Mouse (Mus musculus) T-helper 1 cell (primary cell): ENCODE results near the gene Prss35.

Experiments
- in situ Hi-C: fragments of 300-600 bp; cut with MboI, MseI; formaldehyde crosslinking; loops from one replicate; pipeline ENCODE4 v1.15.1; 2025; ENCODE audit warnings: high pct_unique_total_duplicates

Gene Prss35

DNA sequence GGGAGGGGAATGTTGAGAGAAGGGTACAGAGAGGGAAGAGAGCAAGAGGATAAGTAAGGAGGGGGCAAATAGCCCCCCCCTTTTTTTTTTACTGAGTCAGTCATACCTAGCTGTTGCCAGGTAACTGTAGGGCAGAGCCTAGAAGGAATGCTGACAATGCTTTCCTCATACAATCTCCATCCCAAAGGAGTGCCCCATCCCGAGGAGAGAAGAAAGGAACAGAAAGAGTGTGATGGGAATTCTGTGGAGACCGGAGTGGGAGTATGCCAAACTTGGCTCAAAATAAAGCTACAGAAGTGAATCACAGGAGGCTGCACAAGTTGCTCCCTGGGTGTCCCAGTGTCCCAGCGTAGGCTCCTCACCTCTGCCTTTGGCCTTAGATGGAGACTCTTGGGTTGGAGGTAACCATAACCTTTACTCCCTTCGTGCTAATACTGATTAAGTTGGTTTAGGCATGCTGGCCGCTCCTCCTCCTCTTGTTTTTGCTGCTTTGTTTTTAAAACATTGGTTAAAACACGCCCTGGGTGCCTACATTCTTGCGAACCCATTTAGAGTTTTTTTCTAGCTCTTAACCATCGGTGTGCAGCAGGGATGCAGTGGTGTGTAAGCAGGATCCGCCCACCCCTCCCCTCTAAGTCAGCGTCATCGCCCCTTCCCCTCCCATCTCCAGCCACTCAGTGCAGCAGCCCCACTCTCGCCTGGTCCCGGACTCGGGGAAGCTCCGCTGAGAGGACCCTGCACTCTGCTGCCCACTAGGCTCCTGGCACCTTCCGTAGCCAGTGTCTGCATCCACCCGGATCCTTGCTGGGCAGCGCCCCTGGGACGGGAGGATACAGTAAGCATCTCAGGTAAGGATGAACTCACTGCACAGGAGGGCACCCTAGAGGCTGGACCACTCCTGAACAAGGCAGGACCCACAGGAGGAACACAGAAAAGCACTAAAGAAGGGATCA lies at the start of gene Prss35:
TSS of gene Prss35 (plus strand) at position 691 of the 953 bp plus-strand sequence.
- in situ Hi-C loops = loop anchor here (5.0 kb wide), 1 partner anchor 151 kb away; no protein-coding TSS in a partner anchor

DNA sequence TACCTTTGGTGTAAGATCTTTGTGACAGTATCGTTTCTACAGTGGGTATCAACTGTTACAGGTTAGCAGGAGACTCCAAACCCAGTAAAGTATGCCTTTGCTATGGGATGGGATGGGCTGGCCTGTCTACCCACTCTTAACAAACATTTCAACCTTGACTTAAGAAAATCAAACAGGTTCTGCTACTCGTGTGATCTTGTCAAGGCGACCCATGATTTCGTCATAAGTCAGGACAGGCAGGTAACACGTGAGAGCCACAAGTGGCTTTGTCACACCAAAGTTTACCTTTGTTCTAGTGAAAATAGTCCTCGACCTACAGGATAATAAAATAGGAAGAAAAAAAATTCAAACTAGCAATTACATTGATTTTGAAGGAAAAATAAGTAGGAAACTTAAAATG lies 49.5 kb upstream of the Prss35 start:
- in situ Hi-C loops = loop anchor here (10.0 kb wide), 1 partner anchor 1681 kb away; no protein-coding TSS in a partner anchor

DNA sequence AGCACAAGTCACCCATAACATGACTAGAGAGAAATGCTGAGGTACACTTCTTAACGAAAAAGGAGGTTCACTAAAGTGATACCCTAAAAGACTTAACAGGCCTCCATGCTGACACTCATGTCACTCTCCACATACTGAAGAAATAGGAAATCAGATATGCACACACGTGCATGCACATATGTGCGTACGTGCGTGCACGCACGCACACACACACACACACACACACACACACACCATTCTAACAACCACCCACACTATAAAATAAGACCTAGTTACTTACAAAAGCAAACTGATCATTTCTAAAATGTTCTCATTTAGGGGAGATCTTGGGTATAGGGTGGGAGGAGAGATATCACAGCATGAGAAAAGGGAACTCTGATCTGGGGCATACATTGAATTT lies 48.8 kb upstream of the Prss35 start:
- in situ Hi-C loops = loop anchor here (10.0 kb wide), 1 partner anchor 1680 kb away; no protein-coding TSS in a partner anchor

DNA sequence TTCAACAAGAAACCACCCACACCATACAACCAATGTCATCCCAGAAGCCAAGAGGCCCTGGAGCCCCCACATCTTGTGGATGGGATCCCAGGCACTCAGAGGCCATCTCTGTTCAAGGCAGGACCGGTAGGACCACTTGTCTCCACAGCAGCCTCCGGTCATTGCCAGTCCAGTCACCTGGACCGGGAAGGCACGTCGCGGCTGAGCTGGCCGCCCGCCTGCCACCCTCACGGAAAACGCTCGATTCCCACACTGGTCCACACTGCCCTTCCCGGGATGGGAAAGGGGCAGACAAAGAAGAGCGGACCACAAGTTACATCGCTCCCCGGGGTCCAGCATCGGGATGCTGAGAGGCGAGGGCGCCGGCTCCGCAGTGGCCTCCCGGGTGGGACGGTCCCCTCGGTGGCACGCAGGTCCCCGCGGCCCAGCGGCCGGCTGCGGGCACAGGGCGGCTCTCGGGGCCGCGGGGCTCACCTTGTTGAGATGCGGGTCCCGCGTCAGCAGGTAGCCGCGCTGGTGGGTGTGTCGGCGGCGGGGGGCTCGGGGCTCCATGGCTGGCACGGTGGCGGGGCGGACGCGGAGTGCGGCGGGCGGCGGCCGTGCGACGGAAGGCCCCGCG lies 48.1 kb upstream of the Prss35 start:
- in situ Hi-C loops = loop anchor here (10.0 kb wide), 1 partner anchor 1679 kb away; no protein-coding TSS in a partner anchor

DNA sequence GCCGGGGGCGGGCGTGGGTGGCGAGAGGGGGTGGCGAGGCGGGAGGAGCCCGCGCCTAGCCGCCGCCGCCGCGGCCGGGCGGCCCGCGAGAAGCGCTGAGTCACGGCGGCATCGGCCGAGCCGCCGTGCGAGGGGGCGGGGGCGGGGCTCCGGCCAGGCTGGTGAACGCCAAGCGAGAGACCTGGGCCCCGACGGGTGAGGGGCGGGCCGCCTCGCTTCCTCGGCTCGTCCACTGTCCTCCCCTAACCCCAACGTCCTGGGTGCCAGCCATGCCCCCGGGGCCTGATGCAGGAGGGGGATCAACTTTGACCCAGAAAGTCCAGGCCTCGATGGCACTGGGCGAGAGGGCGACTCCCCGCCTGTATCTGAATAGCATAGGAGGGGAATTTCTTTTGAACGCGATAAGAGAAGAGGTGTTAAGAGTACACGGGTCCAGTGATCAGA lies 47.6 kb upstream of the Prss35 start, which contains the start of gene Me1:
TSS of gene Me1 (minus strand) at position 136 of the 444 bp plus-strand sequence.
- in situ Hi-C loops = loop anchor here (10.0 kb wide), 1 partner anchor 1679 kb away; no protein-coding TSS in a partner anchor

DNA sequence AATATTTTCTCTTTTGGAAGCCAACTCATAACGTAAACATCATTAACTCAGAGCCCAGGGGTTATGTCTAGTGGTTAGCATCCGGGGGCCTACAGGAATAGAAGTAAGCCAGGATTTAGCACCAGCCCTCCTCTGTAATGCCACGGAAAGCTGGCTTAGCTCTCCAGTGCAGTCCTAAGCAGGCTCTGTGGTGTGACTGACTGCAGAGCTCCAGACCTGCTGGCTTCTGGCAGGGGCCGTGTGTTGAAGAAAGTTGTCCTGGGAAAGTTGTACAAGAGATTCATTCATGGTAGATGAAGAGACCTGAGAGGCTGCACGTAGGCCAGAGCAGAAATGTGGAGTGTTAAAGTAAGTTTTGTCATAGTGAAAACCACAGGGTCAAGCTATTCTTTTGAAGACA lies 42.2 kb upstream of the Prss35 start:
- in situ Hi-C loops = no loop called here

DNA sequence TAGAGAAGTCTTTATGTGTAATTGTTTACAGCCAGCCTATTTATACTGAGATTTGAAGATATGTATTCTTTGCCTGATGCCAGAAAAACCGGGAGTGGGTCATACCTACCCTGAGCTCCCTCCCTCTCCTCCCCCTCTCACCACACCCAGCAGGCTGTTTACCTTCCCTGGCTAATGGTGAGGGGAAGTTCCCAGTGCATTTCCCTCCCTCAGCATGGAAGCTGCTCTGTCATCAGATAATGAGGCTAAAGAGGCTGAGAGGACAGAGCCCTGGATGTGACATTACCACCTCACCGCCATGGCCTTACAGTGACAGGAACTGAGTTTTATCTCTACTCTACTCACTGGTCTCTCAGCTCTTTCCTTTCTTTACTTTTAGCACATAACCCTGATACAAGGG lies 41.6 kb upstream of the Prss35 start:
- in situ Hi-C loops = no loop called here

DNA sequence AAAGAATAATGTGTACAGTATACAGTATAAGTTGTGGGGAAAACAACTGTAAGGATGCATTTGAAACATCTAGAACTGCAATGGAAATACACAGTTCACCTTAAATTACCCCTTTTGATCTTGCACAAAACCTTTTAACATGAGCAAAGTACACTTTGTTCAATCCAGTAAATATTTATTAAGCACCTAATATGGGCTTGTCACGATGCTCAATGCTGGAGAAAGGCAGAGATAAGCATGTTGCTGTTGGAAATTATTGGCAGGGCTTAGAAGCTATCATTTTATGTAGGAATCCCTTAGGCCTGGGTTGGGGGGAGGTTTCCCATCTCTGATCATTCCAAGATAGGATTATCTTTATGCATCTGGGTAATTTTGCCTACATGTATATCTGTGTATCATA lies 36.0 kb upstream of the Prss35 start:
- in situ Hi-C loops = no loop called here

DNA sequence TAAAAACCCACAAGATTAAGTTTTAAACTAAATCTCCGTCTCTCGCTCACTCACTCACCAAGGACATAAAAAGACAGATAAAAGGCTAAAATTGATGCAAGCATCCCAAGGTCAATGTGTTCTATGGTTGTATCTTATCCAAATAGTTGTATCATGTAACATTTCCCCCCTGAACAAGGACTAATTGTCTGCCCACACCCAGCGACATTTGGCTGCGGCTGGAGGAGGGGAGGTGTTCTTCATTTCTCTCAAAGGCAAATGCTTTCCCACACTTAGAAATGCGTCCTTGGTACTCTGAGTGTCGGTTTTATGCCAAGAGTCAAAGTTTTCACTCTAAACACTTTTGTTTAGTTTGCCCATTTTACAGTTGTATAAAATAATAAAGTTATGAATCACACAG lies 34.5 kb upstream of the Prss35 start:
- in situ Hi-C loops = no loop called here

DNA sequence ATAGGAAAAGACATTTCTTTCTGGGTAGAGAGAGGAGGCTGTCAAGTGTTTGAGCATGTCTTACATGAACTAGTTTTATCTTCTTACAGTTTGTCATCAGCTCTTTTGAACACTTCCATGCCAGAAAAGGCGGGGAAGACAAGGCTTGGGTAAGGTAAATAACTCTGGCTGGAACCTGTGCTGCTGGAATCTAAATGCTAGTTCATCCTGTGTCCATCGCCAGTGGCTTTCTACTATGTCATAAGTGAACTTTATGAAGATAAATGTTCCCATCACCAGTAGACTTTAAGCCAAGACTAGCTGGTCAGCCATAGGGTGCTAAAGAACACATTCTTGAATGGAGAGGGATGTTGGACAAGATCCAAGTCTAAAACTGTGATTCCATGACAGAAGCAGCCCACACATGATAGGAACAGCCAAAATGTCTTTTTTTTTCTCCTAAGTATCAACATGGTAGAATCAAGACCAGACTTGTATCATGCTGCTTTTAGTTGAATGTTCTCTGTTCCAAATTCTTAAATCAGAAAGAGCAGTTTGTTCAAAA lies 33.3 kb upstream of the Prss35 start:
- in situ Hi-C loops = loop anchor here (10.0 kb wide), 1 partner anchor 1075 kb away; no protein-coding TSS in a partner anchor

DNA sequence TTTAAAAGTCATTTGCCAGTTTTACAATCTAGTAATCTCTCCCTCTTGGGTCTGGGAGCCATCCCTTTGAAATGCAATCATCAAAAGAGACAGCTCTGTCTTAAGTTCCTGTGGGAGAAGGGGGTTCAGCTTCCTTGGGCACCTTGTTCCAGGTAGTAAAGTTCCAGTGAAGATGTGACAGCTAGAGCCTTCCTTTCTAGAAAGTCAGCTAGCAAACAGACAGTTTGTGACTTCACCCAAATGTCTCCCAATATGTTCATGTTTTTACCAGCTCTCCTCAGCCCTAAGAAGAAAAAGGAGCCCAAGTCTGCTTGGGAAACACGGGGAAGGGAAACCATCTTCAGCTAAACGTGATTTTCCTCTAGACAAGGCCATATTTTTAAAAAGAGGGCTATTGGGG lies 30.8 kb upstream of the Prss35 start:
- in situ Hi-C loops = loop anchor here (10.0 kb wide), 1 partner anchor 1072 kb away; no protein-coding TSS in a partner anchor

DNA sequence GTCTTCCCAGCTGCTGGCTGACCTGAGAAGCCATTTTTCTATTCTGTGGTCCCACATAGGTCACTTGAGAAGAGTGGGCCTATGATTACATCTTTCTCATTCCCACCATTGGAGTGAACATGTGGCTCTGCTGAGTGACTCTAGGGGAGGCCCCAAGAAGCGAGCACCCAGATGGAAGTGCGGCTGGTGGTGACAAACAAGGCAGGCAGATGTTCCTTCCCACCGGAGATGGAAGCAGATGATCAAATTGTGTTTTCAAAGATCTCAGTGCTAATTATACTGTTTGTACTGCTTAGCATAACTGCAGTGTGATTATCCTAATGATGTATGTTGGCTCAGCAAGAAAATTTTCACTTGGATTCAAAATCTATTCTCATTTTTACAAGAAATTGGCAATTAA lies 29.4 kb upstream of the Prss35 start:
- in situ Hi-C loops = loop anchor here (10.0 kb wide), 1 partner anchor 1071 kb away; no protein-coding TSS in a partner anchor

DNA sequence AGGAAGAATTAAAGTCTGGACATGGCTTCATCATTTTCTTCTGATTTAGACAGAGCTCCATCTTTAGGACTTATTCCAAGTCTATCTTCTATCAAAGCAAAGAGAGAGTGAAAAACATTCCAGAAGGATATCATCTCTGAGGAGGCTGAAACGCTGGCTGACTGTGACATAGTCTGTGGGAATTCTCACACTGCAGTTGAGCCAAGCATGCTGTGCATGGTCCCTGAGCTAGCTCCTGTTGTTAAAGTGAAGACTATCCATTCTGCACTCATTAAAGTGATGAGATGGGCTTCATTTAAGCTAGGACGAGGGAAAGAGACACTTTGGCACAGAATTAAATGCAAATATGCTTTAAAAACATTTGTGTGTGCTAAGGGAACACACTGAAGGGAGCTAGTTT lies 26.9 kb upstream of the Prss35 start:
- in situ Hi-C loops = loop anchor here (10.0 kb wide), 1 partner anchor 1068 kb away; no protein-coding TSS in a partner anchor

DNA sequence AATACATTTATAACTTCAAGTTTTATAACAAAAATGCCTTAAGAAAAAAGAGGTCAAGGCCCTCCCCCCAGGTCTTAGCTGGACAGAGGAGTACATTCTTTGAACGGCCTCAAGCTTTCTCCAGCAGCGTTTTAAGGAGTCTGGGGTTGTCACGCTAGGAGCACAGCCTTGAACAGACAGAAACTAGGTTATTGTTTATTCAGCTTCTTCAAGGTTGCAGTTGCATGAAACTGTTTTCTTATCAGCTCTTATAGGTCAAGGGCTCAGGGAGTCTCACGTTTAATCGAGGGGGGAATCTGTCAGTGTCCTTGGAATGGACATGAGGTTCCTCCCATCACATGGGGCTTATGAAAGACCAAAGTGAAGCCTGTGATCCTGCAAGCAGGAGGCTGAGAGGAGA lies 26.3 kb upstream of the Prss35 start:
- in situ Hi-C loops = loop anchor here (10.0 kb wide), 1 partner anchor 1068 kb away; no protein-coding TSS in a partner anchor

DNA sequence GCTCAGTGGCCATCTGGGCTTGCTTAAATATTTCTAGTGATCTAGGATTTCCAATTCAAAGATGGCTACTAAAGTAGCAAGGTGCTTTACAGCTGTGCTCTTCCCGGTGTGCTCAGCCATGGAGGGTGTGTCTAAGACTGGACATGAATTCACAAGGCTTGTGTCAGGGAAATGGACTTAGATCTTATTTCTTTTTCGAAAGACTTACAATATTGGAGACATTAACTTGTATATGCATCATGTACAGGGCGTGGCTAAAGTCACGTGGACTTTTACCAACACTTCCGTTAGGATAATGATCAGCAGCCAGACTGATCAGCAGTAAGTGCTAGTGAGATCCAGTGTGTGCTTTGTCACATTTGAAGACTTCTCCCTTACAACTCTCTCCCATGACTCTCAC lies 23.2 kb upstream of the Prss35 start:
- in situ Hi-C loops = no loop called here

DNA sequence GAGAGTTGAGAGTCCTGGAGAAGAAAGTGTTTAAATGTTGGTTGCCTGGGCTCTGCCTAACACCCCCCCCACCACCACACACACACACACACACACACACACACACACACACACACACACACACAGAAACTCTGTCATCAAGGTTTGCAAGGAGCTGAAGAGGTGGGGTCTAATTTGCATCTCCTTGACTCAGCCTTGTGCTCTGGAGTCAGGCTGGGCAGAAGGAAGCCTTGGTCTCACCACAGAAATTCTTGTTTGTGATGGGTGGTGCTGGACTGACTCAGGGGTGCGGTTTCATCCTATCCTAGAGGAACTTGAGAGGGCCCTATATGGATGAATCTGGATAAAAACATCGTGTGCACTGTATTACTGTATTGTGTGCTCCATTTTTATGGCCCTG lies 22.7 kb upstream of the Prss35 start:
- in situ Hi-C loops = no loop called here

DNA sequence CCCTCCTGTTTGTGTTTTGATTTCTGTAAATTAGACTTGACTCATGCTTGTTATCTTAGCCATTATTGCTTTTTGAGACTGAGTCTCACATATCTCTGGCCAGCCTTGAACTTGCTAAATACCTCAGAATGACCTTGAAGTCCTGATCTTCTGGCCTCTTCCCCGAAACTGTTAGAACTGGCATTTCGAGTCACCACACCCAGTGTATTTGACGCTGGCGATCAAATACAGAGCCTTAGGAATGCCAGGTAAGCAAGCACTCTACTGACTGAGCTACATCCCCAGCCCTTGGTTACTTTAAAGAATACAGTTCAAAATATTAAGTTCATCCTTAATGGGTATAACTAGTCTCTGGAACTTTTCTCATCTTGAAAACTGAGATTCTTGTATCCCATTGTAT lies 18.4 kb upstream of the Prss35 start:
- in situ Hi-C loops = no loop called here

DNA sequence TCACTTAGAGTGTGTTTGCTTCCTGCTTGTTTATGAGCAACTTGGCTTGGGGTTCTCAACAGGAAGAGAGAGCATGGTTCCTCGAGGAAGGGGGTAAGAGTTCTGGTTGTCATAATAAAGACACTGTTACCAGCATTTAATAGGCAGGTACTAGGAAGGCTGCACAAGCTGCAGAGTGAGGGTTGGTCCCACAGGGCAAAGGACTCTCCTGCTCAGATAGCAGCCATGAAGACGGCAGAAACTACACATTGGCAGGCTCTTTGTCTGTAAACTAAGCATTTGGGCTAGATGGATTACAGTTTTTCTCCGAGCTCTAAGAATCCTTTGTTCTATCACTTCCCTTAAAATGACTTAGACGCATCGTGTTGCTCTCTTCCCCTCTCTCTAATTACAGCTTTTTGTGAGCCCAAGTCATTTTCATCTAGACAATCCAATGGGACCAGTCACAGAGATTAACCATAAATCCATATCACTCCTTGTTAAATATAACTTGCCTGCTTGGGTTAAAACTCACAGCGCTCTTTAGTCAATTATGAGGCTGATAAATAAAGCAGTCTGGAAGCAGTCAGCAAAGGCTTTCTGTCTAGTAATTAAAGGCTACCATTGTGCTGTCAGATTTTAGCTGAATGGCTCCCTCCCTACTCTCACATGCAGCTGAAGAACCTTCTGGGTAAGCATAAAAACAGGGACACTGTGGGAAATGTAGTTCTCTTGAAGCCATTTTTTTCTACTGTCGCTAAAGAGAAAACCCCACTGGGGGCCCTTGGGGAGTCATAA lies 17.7 kb upstream of the Prss35 start:
- in situ Hi-C loops = no loop called here

DNA sequence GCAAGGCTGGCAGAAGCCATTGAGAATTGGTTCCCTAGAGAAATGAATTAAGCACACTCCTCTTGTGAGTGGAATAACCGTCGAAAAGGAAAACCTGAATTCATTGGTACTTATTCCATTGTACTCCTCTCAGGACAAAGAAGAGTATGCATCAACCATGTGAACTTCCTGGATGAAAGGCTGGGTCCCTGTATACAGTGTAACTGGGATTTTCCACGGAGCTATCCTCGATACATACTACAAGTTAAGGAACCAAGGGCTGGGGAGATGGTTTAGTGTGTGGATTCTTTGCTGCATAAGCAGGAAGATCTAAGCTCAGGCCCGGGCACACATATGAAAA lies 17.1 kb upstream of the Prss35 start:
- in situ Hi-C loops = no loop called here

DNA sequence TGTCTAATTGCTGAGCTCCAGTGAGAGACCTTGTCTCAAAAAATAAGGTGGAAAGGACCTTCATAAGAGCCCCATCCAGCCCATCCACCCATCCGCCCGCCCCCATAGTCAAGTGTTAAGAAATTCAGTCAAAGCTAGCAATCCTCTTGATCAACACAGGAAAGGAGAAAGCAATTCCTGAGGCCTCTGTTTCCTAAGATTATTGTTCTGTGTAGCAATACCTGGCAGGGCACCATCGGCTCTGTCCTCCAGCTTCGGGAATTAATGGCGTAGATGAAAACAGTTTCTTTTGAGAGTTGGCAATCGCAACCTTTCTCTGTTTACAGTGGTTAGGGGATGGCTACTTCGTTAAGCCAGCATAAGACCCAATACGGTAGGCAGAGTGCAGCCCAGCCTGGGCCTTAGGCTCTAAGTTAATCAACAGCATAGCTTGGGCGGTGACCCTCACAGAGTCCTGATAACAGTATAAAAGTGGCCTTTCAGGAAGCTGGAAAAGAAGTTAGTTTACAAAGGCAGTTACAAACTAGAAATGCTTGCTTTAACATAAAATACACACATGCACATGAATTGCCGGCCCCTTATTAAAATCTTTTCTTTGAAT lies 15.1 kb upstream of the Prss35 start:
- in situ Hi-C loops = no loop called here

DNA sequence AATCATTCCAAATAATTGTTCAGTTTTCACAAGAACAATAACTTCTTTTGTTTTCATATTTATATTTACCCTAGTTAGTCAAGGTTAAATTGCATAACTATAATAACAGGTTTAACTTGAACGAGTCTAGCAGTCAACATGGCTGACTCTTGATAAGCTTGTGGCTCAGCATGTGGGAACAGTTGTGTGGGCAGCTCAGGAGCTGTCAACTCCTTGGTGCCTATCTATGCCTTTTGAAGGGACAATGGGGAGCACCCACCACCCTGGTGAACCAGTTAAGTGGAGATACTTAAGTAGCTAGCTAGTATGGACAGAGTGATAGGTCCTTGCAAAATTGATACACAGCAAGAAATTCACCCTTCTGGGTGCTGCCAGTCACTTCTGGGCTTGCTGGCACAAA lies 14.4 kb upstream of the Prss35 start:
- in situ Hi-C loops = no loop called here
